Mouse (Mus musculus) neural tube, embryonic 12.5 days (tissue): ENCODE measurements at regions not wholly inside any gene's neighbourhood (a gene's known extent, or its start where the extent isn't known, plus 50 kb on each side); places are given as distances from the start of the nearest gene placed in this dataset.
A peak's percentile ranks its signal among the peaks of the same experiment; 100 is the strongest.

Experiments
- ATAC-seq: fragments of 200-750 bp; cut with Nextera tagmentation; 2 replicates; pipeline ENCODE4 v1.8.0; 2017; ENCODE audit warnings: low read depth, mild to moderate bottlenecking, moderate TSS enrichment, moderate library complexity; ENCODE audit not compliant: low FRiP score
- H3K27ac ChIP-seq: fragments of 300-500 bp; sonication (generic); 2 replicates; pipeline ENCODE4 v1.5.1; 2016
- H3K27me3 ChIP-seq: fragments of 300-500 bp; sonication (generic); replicated peaks from 2 replicates; pipeline ENCODE4 v1.6.1; 2016; ENCODE audit warnings: mild to moderate bottlenecking
- H3K36me3 ChIP-seq: fragments of 300-500 bp; sonication (generic); 2 replicates; pipeline ENCODE4 v1.6.1; 2016; ENCODE audit warnings: mild to moderate bottlenecking
- H3K4me1 ChIP-seq: fragments of 300-500 bp; sonication (generic); 2 replicates; pipeline ENCODE4 v1.6.1; 2016
- H3K4me2 ChIP-seq: fragments of 300-500 bp; sonication (generic); replicated peaks from 2 replicates; pipeline ENCODE4 v1.6.1; 2016; ENCODE audit warnings: mild to moderate bottlenecking
- H3K4me3 ChIP-seq: fragments of 300-500 bp; sonication (generic); 2 replicates; pipeline ENCODE4 v1.5.1; 2016
- H3K9ac ChIP-seq: fragments of 300-500 bp; sonication (generic); 2 replicates; pipeline ENCODE4 v1.6.1; 2016; ENCODE audit warnings: mild to moderate bottlenecking
- H3K9me3 ChIP-seq: fragments of 300-500 bp; sonication (generic); 2 replicates; pipeline ENCODE4 v1.6.1; 2016; ENCODE audit warnings: mild to moderate bottlenecking
- WGBS: fragments of 180-500 bp; shearing (Covaris S2); methylation state at CpG from one replicate; pipeline ENCODE4 v1.1.7; 2016; 5-methylcytosine and 5-hydroxymethylcytosine counted together

DNA sequence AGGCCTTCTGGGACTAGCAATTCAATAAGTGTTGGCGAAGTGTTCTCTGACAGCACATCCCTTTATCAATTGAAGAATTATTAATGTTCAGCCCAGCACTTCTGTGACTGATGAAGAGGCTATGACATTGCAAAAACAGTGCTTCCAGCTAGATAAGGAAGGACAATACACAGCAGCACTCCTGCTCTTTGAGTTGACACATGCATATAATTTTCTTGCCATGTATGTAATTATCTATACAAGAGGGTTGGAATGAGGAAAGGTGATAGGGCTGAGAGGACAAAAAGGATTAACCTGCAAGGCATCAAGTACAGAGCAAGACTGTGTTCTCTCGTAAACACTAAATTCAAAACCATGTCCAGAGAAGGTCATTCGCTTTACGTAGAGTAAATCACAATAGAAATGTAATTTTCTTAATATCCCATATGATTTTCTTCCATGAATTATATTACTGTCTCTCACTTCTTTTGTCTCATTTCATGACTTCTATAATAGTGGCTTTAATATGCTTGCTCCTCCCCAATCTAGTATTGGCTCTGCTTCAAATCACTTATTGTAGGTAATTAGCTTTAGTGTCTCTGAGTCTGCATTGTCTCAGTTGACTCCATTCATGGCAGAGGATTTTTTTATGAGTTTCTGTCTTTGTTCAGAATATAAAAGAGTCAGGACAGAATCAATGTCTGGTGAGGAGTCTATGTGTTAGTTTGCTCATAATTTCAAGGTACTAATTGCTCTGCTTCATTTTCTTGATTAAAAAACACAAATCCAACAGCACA, 460.9 kb downstream of the Slco4c1 start:
- Histone ChIP-seq H3K4me1 (no peaks in the 10 kb centered on the region), H3K4me3 (no peak overlapping the region), H3K9ac (no peak overlapping the region), H3K9me3 (no peaks in the 10 kb centered on the region), H3K36me3 (no peaks in the 10 kb centered on the region), H3K4me2 (no peak overlapping the region), H3K27me3 (no peaks in the 10 kb centered on the region), H3K27ac (no peak overlapping the region)
- ATAC-seq: peak; percentile 71; the same call in 1 of the 2 replicates
- 80% methylated on average over 4 of the region's 4 CpGs for WGBS

DNA sequence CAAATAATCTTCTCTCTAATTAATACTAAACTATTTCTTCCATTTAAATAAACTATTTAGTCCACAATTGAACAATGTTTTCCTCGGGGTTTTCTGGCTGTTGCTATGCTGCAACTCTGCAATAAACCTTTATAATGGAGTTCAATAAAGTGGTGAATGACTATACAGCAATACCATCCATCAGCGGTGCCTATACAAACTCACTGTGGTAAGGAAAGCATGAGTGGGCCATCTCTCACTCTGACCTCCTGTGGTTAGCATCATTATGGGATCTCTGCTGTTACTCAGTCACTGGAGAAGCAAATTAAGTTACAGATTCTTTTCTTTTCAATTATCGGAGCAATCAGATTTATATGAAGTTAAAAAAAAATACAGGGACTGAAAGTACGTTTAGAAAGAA, 474.0 kb downstream of the Slco4c1 start:
- Histone ChIP-seq H3K9me3 (no peaks in the 10 kb centered on the region), H3K4me2 (no peak overlapping the region), H3K27ac (no peak overlapping the region), H3K36me3 (no peaks in the 10 kb centered on the region), H3K4me1 (no peaks in the 10 kb centered on the region), H3K4me3 (no peak overlapping the region), H3K9ac (no peak overlapping the region), H3K27me3 (no peaks in the 10 kb centered on the region)
- WGBS: 35% methylated on average over 4 of the region's 4 CpGs
- ATAC-seq: 0 out of 2 replicates have a peak, but pooled peaks have one; percentile 61

DNA sequence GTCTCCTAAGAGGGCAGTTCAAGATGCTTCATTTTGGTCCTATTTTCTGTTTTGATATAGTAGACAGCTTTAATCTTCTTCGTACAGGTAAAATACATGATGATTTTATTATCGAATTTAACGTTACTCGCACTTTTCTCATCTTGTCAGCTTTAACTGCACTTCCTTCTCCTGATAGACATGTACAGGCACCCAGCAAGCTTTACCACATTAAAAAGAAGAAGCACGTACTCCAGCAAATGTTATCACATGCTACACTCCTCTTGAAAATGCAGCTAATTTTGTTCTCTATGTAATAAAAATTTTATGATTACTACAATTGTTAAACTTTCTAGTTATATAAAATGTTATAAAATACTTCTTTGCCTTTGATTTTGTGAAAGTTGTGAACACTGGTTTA, 483.6 kb downstream of the Slco4c1 start:
- H3K36me3 ChIP-seq: no peaks in the 10 kb centered on the region
- H3K4me3 ChIP-seq: no peak overlapping the region
- no peak overlapping the region for H3K9ac ChIP-seq
- H3K4me1 ChIP-seq: no peaks in the 10 kb centered on the region
- no peak overlapping the region for H3K4me2 ChIP-seq
- 93% methylated on average over 5 of the region's 5 CpGs for WGBS
- H3K27ac ChIP-seq: no peak overlapping the region
- no peaks in the 10 kb centered on the region for H3K9me3 ChIP-seq
- no peak for ATAC-seq
- no peaks in the 10 kb centered on the region for H3K27me3 ChIP-seq

DNA sequence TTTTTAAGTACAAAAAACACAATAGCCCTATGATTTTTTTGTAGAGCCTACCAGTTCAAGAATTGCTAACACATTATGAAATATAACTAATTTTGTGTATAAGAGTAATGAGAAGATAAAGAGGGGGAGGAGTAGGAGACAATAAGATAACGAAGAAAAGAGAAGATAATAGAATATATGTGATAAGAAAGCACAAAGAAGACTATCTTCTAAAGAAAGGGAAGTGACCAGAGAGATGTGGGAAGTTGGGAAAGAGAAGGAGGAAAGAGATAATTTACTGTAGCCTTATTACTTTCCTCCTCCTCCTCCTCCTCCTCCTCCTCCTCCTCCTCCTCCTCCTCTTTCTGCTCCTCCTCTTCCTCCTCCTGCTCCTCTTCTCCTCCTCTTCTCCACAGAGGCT, 486.1 kb downstream of the Slco4c1 start:
- no peaks in the 10 kb centered on the region for H3K4me1 ChIP-seq
- no peaks in the 10 kb centered on the region for H3K36me3 ChIP-seq
- H3K4me2 ChIP-seq: no peak overlapping the region
- H3K9me3 ChIP-seq: no peaks in the 10 kb centered on the region
- no peak for ATAC-seq
- 94% methylated on average over 1 of the region's 1 CpGs for WGBS
- H3K27ac ChIP-seq: no peak overlapping the region
- H3K9ac ChIP-seq: no peak overlapping the region
- H3K4me3 ChIP-seq: no peak overlapping the region
- H3K27me3 ChIP-seq: no peaks in the 10 kb centered on the region

DNA sequence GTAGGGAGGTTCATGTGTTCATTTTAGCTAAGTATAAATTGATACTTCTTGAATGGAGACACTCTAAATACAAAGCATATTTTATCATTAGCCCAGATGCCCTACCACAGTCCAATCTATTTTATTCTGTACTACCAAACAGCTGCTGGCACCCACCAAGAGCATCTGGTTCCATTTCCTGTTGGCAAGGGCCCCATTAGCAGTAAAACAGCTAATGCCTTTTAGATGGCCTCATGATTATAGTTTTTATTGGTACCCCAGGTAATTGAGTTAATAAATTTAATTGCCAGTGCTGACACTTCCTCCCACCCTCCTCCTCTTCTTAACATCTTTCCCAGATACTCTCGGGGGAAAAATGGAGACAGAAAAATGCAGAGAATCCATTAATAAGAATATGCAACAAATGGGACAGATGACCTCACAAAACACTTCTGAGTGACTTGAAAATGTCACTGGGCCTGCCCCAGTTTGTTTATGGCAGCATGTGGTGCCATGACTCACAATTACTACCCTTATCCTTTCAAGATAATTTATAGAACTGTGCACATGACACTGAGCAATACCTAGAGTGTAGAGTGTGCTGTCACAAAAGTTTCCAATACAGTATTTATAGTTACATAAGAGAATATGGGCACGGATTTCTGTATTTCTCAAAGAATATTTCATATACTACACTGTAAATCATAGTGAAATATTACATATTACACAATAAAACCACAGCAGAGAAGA, 509.1 kb downstream of the Slco4c1 start:
- Histone ChIP-seq H3K36me3 (no peaks in the 10 kb centered on the region), H3K9me3 (no peaks in the 10 kb centered on the region), H3K9ac (no peak overlapping the region), H3K4me1 (no peaks in the 10 kb centered on the region), H3K4me2 (no peak overlapping the region), H3K27me3 (no peaks in the 10 kb centered on the region), H3K27ac (no peak overlapping the region), H3K4me3 (no peak overlapping the region)
- ATAC-seq: peak; percentile 91
- WGBS: 38% methylated on average over 2 of the region's 2 CpGs

DNA sequence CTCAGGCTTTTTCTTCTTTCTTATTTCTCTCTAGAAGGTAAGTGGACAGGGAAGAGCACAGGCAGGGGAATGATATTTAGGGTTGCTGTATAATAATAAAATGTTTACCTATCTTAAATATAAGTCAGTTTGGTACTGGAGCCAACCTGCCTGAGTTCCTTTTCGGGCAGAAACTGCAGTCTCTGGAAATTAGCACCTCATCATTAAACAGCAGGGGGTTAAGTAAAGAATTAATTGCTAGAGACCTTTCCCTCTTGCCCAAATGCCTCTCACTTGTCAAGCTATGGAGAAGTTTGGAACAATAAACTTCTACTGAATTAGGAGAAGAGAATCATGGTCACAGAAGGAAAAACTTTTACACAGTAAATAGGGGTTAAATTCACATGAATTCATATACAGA, 524.7 kb downstream of the Slco4c1 start:
- Histone ChIP-seq H3K4me1 (no peaks in the 10 kb centered on the region), H3K27me3 (no peaks in the 10 kb centered on the region), H3K9ac (no peak overlapping the region), H3K9me3 (no peaks in the 10 kb centered on the region), H3K36me3 (no peaks in the 10 kb centered on the region), H3K4me2 (no peak overlapping the region), H3K4me3 (no peak overlapping the region), H3K27ac (no peak overlapping the region)
- 7% methylated on average over 1 of the region's 1 CpGs for WGBS
- no peak for ATAC-seq

DNA sequence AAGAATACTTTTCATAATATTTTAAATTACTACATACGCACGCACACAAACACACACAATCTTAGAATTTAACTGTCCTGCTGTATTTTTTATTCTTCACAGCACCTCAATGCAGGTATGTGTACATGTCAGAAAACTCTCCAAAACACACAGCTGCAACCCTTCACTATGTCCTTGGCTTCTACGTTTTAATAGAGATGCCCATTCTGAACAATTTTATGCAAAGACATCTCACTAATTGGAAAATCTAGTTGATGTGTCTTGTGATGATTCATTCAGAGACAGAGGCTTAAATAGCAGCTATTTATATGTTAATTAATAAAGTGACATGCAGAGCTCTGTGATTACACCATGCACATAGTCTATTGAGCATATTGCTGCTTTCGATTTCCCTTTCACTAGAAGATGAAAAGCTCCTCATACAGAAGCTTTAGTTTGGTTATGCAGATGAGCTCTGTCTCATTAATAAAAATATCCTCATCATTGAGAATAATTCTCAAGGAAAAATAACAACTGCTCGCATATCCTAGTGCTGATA, 525.4 kb downstream of the Slco4c1 start:
- ATAC-seq: peak; percentile 73; the same call in 1 of the 2 replicates
- 63% methylated on average over 5 of the region's 5 CpGs for WGBS
- no peak overlapping the region for H3K9ac ChIP-seq
- no peaks in the 10 kb centered on the region for H3K27me3 ChIP-seq
- no peak overlapping the region for H3K4me3 ChIP-seq
- H3K9me3 ChIP-seq: no peaks in the 10 kb centered on the region
- no peaks in the 10 kb centered on the region for H3K4me1 ChIP-seq
- H3K27ac ChIP-seq: no peak overlapping the region
- no peak overlapping the region for H3K4me2 ChIP-seq
- no peaks in the 10 kb centered on the region for H3K36me3 ChIP-seq

DNA sequence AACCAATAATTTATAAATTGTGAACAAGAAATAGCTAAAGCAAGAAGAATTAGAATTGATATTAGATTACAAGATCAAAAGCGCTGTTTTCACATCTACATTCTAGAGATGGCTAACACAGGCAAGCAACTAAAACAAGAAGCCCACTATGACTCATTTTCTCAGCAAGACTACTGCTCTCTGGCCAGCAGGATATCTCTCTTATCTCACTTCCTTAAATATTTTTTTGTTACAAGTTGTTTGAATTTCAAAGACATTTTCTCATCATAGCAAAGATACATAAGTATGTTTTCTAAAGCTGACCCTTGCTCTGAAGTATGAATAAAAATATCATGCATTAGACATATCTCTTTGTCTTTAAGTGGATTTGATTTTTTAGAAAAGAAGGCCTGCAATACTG, 556.2 kb downstream of the Slco4c1 start:
- Histone ChIP-seq H3K9me3 (no peaks in the 10 kb centered on the region), H3K36me3 (no peaks in the 10 kb centered on the region), H3K27me3 (no peaks in the 10 kb centered on the region), H3K27ac (no peak overlapping the region), H3K4me3 (no peak overlapping the region), H3K9ac (no peak overlapping the region), H3K4me2 (no peak overlapping the region), H3K4me1 (no peaks in the 10 kb centered on the region)
- no peak for ATAC-seq
- 88% methylated on average over 1 of the region's 1 CpGs for WGBS

DNA sequence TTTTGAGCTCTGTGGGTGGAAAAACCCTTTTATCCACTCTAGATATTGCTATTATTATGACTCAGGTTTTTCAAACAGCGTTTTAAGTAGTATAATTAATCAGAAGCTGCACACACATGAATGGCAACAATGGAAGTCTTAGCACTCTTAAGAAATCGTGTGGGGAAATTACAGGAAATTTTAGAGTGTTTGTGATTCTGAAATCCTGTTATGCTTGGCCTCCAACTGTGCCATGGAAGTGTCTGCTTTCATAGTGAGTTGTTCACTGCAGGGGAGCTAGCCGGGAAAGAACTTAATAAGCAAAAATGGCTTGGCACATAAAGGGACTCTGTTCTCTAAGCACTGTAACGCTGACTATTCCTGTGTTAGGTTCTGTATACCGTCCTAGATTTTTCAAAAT, 570.7 kb downstream of the Slco4c1 start:
- no peak overlapping the region for H3K9ac ChIP-seq
- H3K27me3 ChIP-seq: no peaks in the 10 kb centered on the region
- 36% methylated on average over 5 of the region's 5 CpGs for WGBS
- no peaks in the 10 kb centered on the region for H3K4me1 ChIP-seq
- no peaks in the 10 kb centered on the region for H3K9me3 ChIP-seq
- no peak overlapping the region for H3K27ac ChIP-seq
- ATAC-seq: no peak
- no peaks in the 10 kb centered on the region for H3K36me3 ChIP-seq
- no peak overlapping the region for H3K4me3 ChIP-seq
- no peak overlapping the region for H3K4me2 ChIP-seq

DNA sequence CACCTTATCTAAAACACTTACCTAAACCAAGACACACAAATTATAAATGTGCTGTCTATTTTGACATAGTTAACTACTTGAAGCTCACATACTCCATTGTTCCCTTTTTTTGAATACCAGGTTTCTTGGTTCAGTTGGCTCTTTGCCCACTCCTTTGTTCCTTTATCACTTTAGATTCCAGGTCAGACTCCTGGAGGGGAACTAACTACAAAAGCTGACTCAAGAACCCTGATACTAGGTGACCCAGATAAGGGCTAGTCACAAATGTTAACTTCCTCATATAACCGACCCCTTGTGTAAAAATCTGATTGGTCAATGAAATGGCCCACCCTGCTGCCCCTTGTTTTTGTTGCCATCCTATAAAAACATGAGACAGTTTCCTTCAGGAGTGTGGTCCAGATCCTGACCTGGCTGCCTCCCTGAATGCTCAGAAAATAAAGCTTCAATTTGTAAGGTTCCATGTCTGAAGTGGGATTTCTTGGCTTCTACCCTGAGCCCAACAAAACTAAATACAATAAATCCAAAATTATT, 593.9 kb downstream of the Slco4c1 start:
- 85% methylated on average over 1 of the region's 1 CpGs for WGBS
- no peak overlapping the region for H3K27ac ChIP-seq
- ATAC-seq: no peak
- no peak overlapping the region for H3K4me2 ChIP-seq
- H3K27me3 ChIP-seq: no peaks in the 10 kb centered on the region
- no peaks in the 10 kb centered on the region for H3K36me3 ChIP-seq
- no peaks in the 10 kb centered on the region for H3K9me3 ChIP-seq
- H3K4me3 ChIP-seq: no peak overlapping the region
- H3K4me1 ChIP-seq: no peaks in the 10 kb centered on the region
- H3K9ac ChIP-seq: no peak overlapping the region

DNA sequence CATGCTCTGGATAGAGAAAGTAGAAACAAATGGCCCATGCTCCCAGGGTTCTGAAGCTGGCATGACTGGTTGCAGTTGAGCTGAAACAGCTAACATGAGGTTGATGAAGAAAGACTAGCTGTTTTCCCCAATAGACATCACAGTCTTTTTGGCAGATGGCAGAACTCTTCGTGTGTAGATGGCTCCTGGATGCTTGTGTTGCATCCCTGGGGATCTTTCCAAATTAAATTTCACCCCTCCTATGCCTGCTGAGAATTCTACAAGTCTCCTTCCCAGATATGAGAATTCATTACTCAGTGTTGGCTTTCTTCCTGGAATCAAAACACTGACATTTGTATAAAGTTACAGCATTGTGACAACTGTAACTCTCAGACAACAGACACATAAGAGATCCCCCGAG, 595.3 kb downstream of the Slco4c1 start:
- no peak for ATAC-seq
- no peaks in the 10 kb centered on the region for H3K36me3 ChIP-seq
- no peak overlapping the region for H3K9ac ChIP-seq
- no peak overlapping the region for H3K4me2 ChIP-seq
- WGBS: 71% methylated on average over 2 of the region's 2 CpGs
- no peak overlapping the region for H3K4me3 ChIP-seq
- no peaks in the 10 kb centered on the region for H3K4me1 ChIP-seq
- no peaks in the 10 kb centered on the region for H3K27me3 ChIP-seq
- no peak overlapping the region for H3K27ac ChIP-seq
- no peaks in the 10 kb centered on the region for H3K9me3 ChIP-seq
